Mouse (Mus musculus) intestine, postnatal 0 days (tissue): Measurements from ENCODE around the gene Prr12. TPM values are rescaled to one million over a fixed set of nuclear protein-coding genes. Genes with fewer than 3 reads are reported as not detected.

Source experiments
- ATAC-seq: fragments of 200-750 bp; cut with Nextera tagmentation; 2 replicates; pipeline ENCODE4 v1.8.0; 2017; ENCODE audit warnings: mild to moderate bottlenecking, moderate TSS enrichment, moderate library complexity
- H3K27ac ChIP-seq: fragments of 300-500 bp; sonication (generic); 2 replicates; pipeline ENCODE4 v1.5.1; 2014; ENCODE audit warnings: mild to moderate bottlenecking, low read depth, low read length, moderate library complexity
- H3K27me3 ChIP-seq: fragments of 300-500 bp; sonication (generic); replicated peaks from 2 replicates; pipeline ENCODE4 v1.6.1; 2014; ENCODE audit warnings: low read length, mixed read lengths; ENCODE audit not compliant: control insufficient read depth, insufficient read depth
- H3K36me3 ChIP-seq: fragments of 300-500 bp; sonication (generic); 2 replicates; pipeline ENCODE4 v1.6.1; 2014; ENCODE audit warnings: mild to moderate bottlenecking, moderate library complexity; ENCODE audit not compliant: control insufficient read depth, insufficient read depth
- H3K4me1 ChIP-seq: fragments of 300-500 bp; sonication (generic); replicated peaks from 2 replicates; pipeline ENCODE4 v1.6.1; 2014; ENCODE audit warnings: antibody characterized with exemption, low read length, mixed read lengths; ENCODE audit not compliant: control insufficient read depth, insufficient read depth
- H3K4me2 ChIP-seq: fragments of 300-500 bp; sonication (generic); replicated peaks from 2 replicates; pipeline ENCODE4 v1.6.1; 2014; ENCODE audit warnings: low read depth, mild to moderate bottlenecking, moderate library complexity
- H3K4me3 ChIP-seq: fragments of 300-500 bp; sonication (generic); 2 replicates; pipeline ENCODE4 v1.5.1; 2014; ENCODE audit warnings: low read depth, low read length
- H3K9ac ChIP-seq: fragments of 300-500 bp; sonication (generic); 2 replicates; pipeline ENCODE4 v1.6.1; 2014; ENCODE audit warnings: mild to moderate bottlenecking, low read depth, low read length
- H3K9me3 ChIP-seq: fragments of 300-500 bp; sonication (generic); 2 replicates; pipeline ENCODE4 v1.6.1; 2016; ENCODE audit warnings: mixed run types; ENCODE audit not compliant: control insufficient read depth
- CTCF ChIP-seq: sonication (generic); IDR thresholded peaks from 2 replicates; pipeline ENCODE4 v1.5.1; 2016; ENCODE audit warnings: low read depth, mild to moderate bottlenecking, control low read depth, antibody characterized with exemption, moderate library complexity
- WGBS: fragments of 180-500 bp; shearing (Covaris S2); extraction: QIAGEN DNeasy Blood & Tissue Kit; methylation state at CpG from one replicate; pipeline ENCODE4 v1.1.7; 2014; 5-methylcytosine and 5-hydroxymethylcytosine counted together
- polyA plus RNA-seq: library from polyadenylated mRNA; unstranded; fragments of >200 nt; fragmentation: Nextera tagmentation; extraction: Ambion mirVana; gene quantifications from 2 replicates; pipeline ENCODE4 v1.2.1, GENCODE M21; 2015

Gene Prr12
- polyA plus RNA-seq, 1 experiment from 2014 or later: 2.4 TPM

DNA sequence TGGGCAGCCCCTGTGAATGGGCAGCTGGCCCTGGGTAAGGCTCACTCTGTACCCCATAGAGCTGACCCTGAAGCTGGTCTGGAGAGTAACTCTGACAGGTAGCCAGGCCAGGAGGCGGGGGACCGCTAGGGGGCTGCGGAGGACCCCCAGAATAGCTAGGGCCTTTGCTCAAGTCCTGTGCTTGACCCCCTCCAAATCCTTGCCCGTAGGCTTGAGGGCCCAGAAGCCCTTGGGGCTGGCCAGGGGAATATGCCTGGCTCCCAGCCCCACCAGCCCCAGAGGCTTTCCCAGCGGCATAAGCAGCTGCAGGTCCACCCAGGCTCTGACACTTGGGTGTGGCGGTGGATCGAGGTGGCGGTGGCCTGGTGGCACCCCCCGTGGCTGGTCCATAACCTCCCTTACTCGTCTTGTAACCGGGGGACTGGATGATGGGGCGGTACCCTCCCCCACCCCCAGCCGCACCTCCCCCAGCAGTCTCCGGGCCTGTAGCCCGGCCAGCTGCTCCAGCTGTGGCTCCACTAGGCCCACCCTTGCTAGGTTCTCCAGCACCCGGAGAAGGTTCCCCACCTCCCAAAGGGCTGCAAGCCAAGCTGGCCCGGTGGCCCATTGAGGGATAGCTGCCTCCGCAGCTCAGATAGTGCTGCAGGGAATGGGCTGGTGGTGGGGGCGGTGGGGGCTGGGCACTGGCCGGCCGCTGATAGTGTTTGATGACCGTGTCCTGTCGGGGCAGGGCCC, 3.6 kb downstream of the Prr12 start:
- 93% methylated on average over 23 of the region's 23 CpGs for WGBS
- H3K4me2 ChIP-seq: no peak overlapping the region
- H3K36me3 ChIP-seq: peaks cover 56% of the 10 kb centered on the region
- no peak for ATAC-seq
- no peaks in the 10 kb centered on the region for H3K9me3 ChIP-seq
- H3K27ac ChIP-seq: no peak overlapping the region
- peaks cover 4% of the 10 kb centered on the region; the same call in 1 of the 2 replicates for H3K4me1 ChIP-seq
- no peak for TF ChIP-seq CTCF
- no peak overlapping the region for H3K9ac ChIP-seq
- H3K27me3 ChIP-seq: no peaks in the 10 kb centered on the region
- no peak overlapping the region for H3K4me3 ChIP-seq

DNA sequence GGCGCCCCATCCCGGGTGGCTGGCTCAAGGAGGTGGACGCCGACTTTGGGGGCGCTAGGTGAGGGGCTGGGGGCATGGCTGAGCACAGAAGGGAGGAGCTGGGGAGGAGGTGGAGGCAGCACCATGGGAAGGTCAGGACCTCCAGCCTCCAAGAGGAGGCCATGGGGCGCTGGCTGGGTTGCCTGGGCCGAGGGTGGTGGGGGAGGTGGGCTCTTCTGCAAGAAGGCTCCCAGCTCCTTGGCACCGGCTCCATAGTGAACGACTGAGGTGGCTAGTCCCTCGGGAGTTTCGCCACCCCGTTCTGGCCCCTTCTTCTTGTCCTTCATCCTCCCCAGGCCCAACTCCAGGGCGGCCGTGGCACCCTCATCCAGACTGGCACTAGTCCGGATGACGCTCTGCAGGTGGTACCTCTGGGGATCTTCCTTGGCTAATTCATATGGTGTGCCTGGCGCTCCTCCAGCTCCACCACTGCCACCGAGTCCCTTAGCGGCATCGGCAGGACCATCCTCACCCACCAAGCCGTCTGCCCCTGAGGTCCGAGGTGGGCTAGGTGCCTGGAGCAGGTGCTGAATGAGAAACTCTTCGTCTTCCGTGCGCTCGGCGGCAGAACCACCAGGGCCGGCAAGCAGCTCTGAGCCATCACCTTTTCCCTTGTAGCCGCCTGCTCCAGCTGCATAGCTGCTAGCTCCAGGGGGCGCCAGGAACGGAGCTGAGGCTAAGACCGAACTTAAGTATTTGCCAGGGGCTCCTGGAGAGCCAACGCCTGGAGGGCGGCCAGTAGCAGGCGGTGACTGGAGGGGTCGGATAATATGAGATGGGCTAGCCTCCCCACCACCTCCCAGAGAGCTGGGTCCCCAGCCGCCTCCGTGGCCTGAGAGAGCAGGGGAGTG, 4.4 kb downstream of the Prr12 start:
- ATAC-seq: no peak
- no peaks in the 10 kb centered on the region for H3K9me3 ChIP-seq
- no peak overlapping the region for H3K27ac ChIP-seq
- H3K4me2 ChIP-seq: no peak overlapping the region
- H3K27me3 ChIP-seq: no peaks in the 10 kb centered on the region
- WGBS: 91% methylated on average over 38 of the region's 38 CpGs
- H3K4me3 ChIP-seq: no peak overlapping the region
- no peak overlapping the region for H3K9ac ChIP-seq
- 0 out of 2 replicates have a peak, but pooled peaks cover 4% of the 10 kb centered on the region for H3K4me1 ChIP-seq
- peak; percentile 19; the same call in 1 of the 2 replicates for TF ChIP-seq CTCF
- peaks cover 64% of the 10 kb centered on the region for H3K36me3 ChIP-seq

DNA sequence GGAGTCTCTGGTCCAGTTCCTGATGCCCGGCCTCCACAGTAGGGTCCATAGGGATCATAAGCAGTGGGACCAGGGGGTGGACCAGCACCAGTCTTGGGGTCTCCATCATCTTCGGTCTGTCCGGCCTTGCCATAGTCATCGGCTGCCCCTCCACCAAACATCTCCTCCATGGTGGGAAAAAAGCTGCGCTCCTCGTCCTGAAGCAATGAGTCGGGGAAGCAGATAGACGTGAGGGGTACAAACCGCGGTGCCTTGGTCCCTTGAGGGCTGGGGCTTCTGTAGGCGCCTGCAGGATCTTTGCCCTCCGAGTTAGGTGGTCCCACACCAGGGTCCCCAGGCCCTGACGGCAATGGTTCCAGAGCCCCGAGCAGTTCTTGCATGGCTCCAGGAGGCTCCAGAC, 5.2 kb downstream of the Prr12 start:
- WGBS: 97% methylated on average over 14 of the region's 14 CpGs
- no peak for ATAC-seq
- H3K4me1 ChIP-seq: 0 out of 2 replicates have a peak, but pooled peaks cover 4% of the 10 kb centered on the region
- TF ChIP-seq CTCF: no peak
- H3K4me2 ChIP-seq: no peak overlapping the region
- peaks cover 71% of the 10 kb centered on the region for H3K36me3 ChIP-seq
- no peak overlapping the region for H3K27ac ChIP-seq
- no peaks in the 10 kb centered on the region for H3K27me3 ChIP-seq
- no peak overlapping the region for H3K9ac ChIP-seq
- H3K9me3 ChIP-seq: no peaks in the 10 kb centered on the region
- no peak overlapping the region for H3K4me3 ChIP-seq

DNA sequence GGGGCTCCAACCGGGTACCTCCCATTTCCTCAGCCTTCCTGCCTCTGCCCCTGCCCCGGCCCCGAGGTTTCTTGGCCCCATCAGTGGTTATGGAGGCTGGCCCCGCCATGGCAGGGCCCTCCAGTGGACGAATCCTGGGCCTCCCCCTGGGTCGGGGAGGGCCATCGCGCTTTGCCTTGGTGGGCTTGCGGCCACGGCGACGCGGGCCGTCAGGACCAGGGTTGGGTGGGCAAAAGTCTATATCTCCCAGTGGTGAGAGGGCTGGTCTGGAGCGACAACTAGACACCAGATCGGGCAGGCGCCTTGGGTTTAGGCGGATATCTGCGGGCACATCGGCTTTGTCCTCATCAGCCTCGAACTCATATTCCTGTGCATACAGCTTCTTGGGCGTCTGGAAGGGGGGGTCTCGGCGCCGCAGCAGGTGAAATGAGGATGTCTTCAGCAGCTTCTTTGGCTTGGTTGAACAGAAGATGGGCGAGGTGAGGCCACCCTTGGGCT, 5.8 kb downstream of the Prr12 start:
- H3K4me2 ChIP-seq: no peak overlapping the region
- TF ChIP-seq CTCF: no peak
- H3K9ac ChIP-seq: no peak overlapping the region
- H3K27ac ChIP-seq: no peak overlapping the region; the same call in 1 of the 2 replicates
- peaks cover 72% of the 10 kb centered on the region for H3K36me3 ChIP-seq
- no peak overlapping the region for H3K4me3 ChIP-seq
- H3K9me3 ChIP-seq: no peaks in the 10 kb centered on the region
- H3K27me3 ChIP-seq: no peaks in the 10 kb centered on the region
- ATAC-seq: no peak
- H3K4me1 ChIP-seq: 0 out of 2 replicates have a peak, but pooled peaks cover 4% of the 10 kb centered on the region
- WGBS: 94% methylated on average over 26 of the region's 26 CpGs

DNA sequence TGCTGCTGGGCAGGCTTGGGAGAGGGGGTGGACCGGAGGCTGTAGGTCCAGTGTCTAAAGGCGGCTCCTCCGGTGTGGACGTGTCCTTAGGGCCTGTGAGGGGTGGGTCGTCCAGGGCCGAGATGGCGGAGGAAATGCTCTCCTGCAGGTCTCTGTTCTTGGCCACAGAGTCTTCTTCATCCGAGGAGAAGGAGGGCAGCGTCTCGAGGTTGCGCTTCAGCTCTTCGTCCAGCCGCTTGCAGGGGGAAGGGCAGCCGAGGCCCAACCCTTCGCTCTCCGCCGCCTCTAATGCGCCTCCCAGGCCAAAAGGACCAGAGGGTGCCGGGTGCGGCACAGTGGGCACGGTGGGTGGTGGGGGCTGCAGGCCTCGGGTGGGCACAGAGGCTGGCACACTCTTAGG, 6.9 kb downstream of the Prr12 start:
- Histone ChIP-seq H3K27ac (no peak overlapping the region), H3K9me3 (no peaks in the 10 kb centered on the region), H3K9ac (no peak overlapping the region), H3K27me3 (no peaks in the 10 kb centered on the region), H3K4me2 (no peak overlapping the region), H3K4me3 (no peak overlapping the region), H3K4me1 (no peaks in the 10 kb centered on the region), H3K36me3 (peaks cover 82% of the 10 kb centered on the region)
- TF ChIP-seq CTCF: no peak
- no peak for ATAC-seq
- WGBS: 96% methylated on average over 22 of the region's 22 CpGs

DNA sequence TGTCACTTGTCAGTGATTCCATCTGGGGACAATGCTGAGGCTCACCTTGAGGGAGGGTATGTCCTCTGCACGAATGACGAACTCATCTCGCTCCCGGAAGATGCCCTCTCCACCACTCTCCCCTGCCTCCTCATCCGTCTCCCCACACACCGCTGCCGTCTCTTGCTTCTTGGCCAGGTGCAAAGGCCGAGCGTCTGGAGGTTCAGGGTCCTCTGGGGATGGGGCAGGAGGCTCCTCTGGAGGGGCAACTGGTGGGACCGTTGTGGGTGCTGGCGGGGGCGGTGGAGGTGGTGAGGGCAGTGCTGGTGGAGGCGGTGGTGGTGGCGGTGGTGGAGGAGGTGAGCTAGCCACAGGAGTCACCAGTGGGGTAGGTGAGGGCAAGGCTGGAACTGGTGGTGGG, 9.4 kb downstream of the Prr12 start:
- TF ChIP-seq CTCF: no peak
- H3K36me3 ChIP-seq: peaks cover 76% of the 10 kb centered on the region
- no peak for ATAC-seq

More for the DNA sequence above, 9.4 kb downstream of the Prr12 start:
- H3K4me3 ChIP-seq: no peak overlapping the region
- no peaks in the 10 kb centered on the region for H3K9me3 ChIP-seq
- H3K4me2 ChIP-seq: no peak overlapping the region
- peak overlapping the region; percentile 15; the same call in 1 of the 2 replicates for H3K27ac ChIP-seq
- no peak overlapping the region for H3K9ac ChIP-seq
- 93% methylated on average over 14 of the region's 14 CpGs for WGBS
- H3K4me1 ChIP-seq: no peaks in the 10 kb centered on the region
- H3K27me3 ChIP-seq: no peaks in the 10 kb centered on the region
